Mouse (Mus musculus) cerebellum, adult 2 months (tissue): ENCODE results near the gene Col13a1.

Experiments used
- CTCF ChIP-seq: fragments of 200-500 bp; IDR thresholded peaks from 2 replicates; pipeline ENCODE4 v1.5.1; 2011; ENCODE audit warnings: low read depth, mild to moderate bottlenecking, control low read depth, low read length, moderate library complexity, borderline replicate concordance; ENCODE audit not compliant: insufficient read depth
- POLR2A ChIP-seq: fragments of 200-500 bp; IDR thresholded peaks from 2 replicates; pipeline ENCODE4 v1.6.1; 2011; ENCODE audit warnings: low read length, control low read depth, borderline replicate concordance; ENCODE audit not compliant: insufficient read depth

DNA sequence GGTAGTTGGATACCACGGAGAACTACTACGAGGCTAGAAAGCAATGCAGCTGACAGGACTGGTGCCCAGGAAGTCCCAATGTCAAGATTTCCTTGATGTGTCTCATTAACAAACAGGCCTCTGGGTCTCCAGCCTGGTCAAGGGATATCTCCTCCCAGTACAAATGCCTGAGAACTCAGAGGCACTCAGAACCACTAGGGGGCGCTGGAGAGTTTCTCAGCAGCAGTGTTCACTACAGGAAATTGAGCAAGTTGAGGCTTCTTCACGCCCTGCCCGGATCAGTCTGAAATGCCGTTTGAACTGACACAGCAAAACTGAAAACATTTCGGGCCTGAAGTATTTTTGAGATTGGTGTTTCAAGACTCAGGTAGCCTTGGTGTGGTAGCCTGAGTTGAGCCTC lies 1.5 kb upstream of the Col13a1 start:
- TF ChIP-seq CTCF (peak; percentile 85), POLR2A (no peak)
